Mouse (Mus musculus): ENCODE data around the gene Dnah6. TPM values are rescaled to one million over a fixed set of nuclear protein-coding genes. Genes with fewer than 3 reads are reported as not detected.

Dnah6 gene
- polyA plus RNA-seq, 1 experiment = 1.0 TPM

- DNase-seq (ENCODE audit: low read depth) = no peak
- TF ChIP-seq CTCF (IDR thresholded peaks at IDR 0.05; ENCODE audit: borderline replicate concordance, extremely low read depth, insufficient read depth, insufficient read length) (no peak), POLR2A (IDR thresholded peaks at IDR 0.05; ENCODE audit: borderline replicate concordance, extremely low read depth, insufficient read depth, insufficient read length, poor library complexity, severe bottlenecking) (no peak)
Observed at GRCm38 (mm10) chr6:73132784-73133183, 88.7 kb downstream of the Dnah6 start.

GRCm38 (mm10) chr6:73127594-73127993 is 93.9 kb downstream of the Dnah6 start:
- no peak for DNase-seq (ENCODE audit: low read depth)
- TF ChIP-seq CTCF (IDR thresholded peaks at IDR 0.05; ENCODE audit: borderline replicate concordance, extremely low read depth, insufficient read depth, insufficient read length) = no peak
- no peak for TF ChIP-seq POLR2A (IDR thresholded peaks at IDR 0.05; ENCODE audit: borderline replicate concordance, extremely low read depth, insufficient read depth, insufficient read length, poor library complexity, severe bottlenecking)

- no peak for DNase-seq (ENCODE audit: low read depth)
- TF ChIP-seq CTCF (IDR thresholded peaks at IDR 0.05; ENCODE audit: borderline replicate concordance, extremely low read depth, insufficient read depth, insufficient read length) (no peak), POLR2A (IDR thresholded peaks at IDR 0.05; ENCODE audit: borderline replicate concordance, extremely low read depth, insufficient read depth, insufficient read length, poor library complexity, severe bottlenecking) (no peak)
Observed at GRCm38 (mm10) chr6:73120348-73120747, 101.1 kb downstream of the Dnah6 start.

GRCm38 (mm10) chr6:73113898-73114297 is 107.6 kb downstream of the Dnah6 start:
- DNase-seq (ENCODE audit: low read depth) = no peak
- TF ChIP-seq POLR2A (IDR thresholded peaks at IDR 0.05; ENCODE audit: borderline replicate concordance, extremely low read depth, insufficient read depth, insufficient read length, poor library complexity, severe bottlenecking) (no peak), CTCF (IDR thresholded peaks at IDR 0.05; ENCODE audit: borderline replicate concordance, extremely low read depth, insufficient read depth, insufficient read length) (no peak)

GRCm38 (mm10) chr6:73113365-73113764 is 108.1 kb downstream of the Dnah6 start:
- TF ChIP-seq POLR2A (IDR thresholded peaks at IDR 0.05; ENCODE audit: borderline replicate concordance, extremely low read depth, insufficient read depth, insufficient read length, poor library complexity, severe bottlenecking) (no peak), CTCF (IDR thresholded peaks at IDR 0.05; ENCODE audit: borderline replicate concordance, extremely low read depth, insufficient read depth, insufficient read length) (no peak)
- peak; percentile 14 for DNase-seq (ENCODE audit: low read depth)

GRCm38 (mm10) chr6:73093133-73093532 is 128.3 kb downstream of the Dnah6 start:
- no peak for TF ChIP-seq POLR2A (IDR thresholded peaks at IDR 0.05; ENCODE audit: borderline replicate concordance, extremely low read depth, insufficient read depth, insufficient read length, poor library complexity, severe bottlenecking)
- TF ChIP-seq CTCF (IDR thresholded peaks at IDR 0.05; ENCODE audit: borderline replicate concordance, extremely low read depth, insufficient read depth, insufficient read length) = no peak
- no peak for DNase-seq (ENCODE audit: low read depth)

- TF ChIP-seq POLR2A (IDR thresholded peaks at IDR 0.05; ENCODE audit: borderline replicate concordance, extremely low read depth, insufficient read depth, insufficient read length, poor library complexity, severe bottlenecking) (no peak), CTCF (IDR thresholded peaks at IDR 0.05; ENCODE audit: borderline replicate concordance, extremely low read depth, insufficient read depth, insufficient read length) (no peak)
- DNase-seq (ENCODE audit: low read depth) = no peak
Observed at GRCm38 (mm10) chr6:73090836-73091235, 130.6 kb downstream of the Dnah6 start.

GRCm38 (mm10) chr6:73082571-73082970 is 138.9 kb downstream of the Dnah6 start:
- TF ChIP-seq POLR2A (IDR thresholded peaks at IDR 0.05; ENCODE audit: borderline replicate concordance, extremely low read depth, insufficient read depth, insufficient read length, poor library complexity, severe bottlenecking) (no peak), CTCF (IDR thresholded peaks at IDR 0.05; ENCODE audit: borderline replicate concordance, extremely low read depth, insufficient read depth, insufficient read length) (no peak)
- DNase-seq (ENCODE audit: low read depth) = no peak

- DNase-seq (ENCODE audit: low read depth) = no peak
- TF ChIP-seq POLR2A (IDR thresholded peaks at IDR 0.05; ENCODE audit: borderline replicate concordance, extremely low read depth, insufficient read depth, insufficient read length, poor library complexity, severe bottlenecking) (no peak), CTCF (IDR thresholded peaks at IDR 0.05; ENCODE audit: borderline replicate concordance, extremely low read depth, insufficient read depth, insufficient read length) (no peak)
Observed at GRCm38 (mm10) chr6:73072093-73072786, 149.2 kb downstream of the Dnah6 start.

- DNase-seq (ENCODE audit: low read depth) = no peak
- no peak for TF ChIP-seq CTCF (IDR thresholded peaks at IDR 0.05; ENCODE audit: borderline replicate concordance, extremely low read depth, insufficient read depth, insufficient read length)
- TF ChIP-seq POLR2A (IDR thresholded peaks at IDR 0.05; ENCODE audit: borderline replicate concordance, extremely low read depth, insufficient read depth, insufficient read length, poor library complexity, severe bottlenecking) = no peak
Observed at GRCm38 (mm10) chr6:73071214-73071613, 150.2 kb downstream of the Dnah6 start.

GRCm38 (mm10) chr6:73070663-73071062 is 150.8 kb downstream of the Dnah6 start:
- peak; percentile 8 for DNase-seq (ENCODE audit: low read depth)
- TF ChIP-seq POLR2A (IDR thresholded peaks at IDR 0.05; ENCODE audit: borderline replicate concordance, extremely low read depth, insufficient read depth, insufficient read length, poor library complexity, severe bottlenecking) (no peak), CTCF (IDR thresholded peaks at IDR 0.05; ENCODE audit: borderline replicate concordance, extremely low read depth, insufficient read depth, insufficient read length) (no peak)

GRCm38 (mm10) chr6:73064551-73064950 is 156.9 kb downstream of the Dnah6 start:
- TF ChIP-seq POLR2A (IDR thresholded peaks at IDR 0.05; ENCODE audit: borderline replicate concordance, extremely low read depth, insufficient read depth, insufficient read length, poor library complexity, severe bottlenecking) = no peak
- no peak for TF ChIP-seq CTCF (IDR thresholded peaks at IDR 0.05; ENCODE audit: borderline replicate concordance, extremely low read depth, insufficient read depth, insufficient read length)

More at GRCm38 (mm10) chr6:73064551-73064950, 156.9 kb downstream of the Dnah6 start:
- DNase-seq (ENCODE audit: low read depth) = no peak
